Mouse (Mus musculus): ENCODE results near the gene Siva1.
A peak's percentile ranks its signal among the peaks of the same experiment; 100 is the strongest.

Gene Siva1

DNA sequence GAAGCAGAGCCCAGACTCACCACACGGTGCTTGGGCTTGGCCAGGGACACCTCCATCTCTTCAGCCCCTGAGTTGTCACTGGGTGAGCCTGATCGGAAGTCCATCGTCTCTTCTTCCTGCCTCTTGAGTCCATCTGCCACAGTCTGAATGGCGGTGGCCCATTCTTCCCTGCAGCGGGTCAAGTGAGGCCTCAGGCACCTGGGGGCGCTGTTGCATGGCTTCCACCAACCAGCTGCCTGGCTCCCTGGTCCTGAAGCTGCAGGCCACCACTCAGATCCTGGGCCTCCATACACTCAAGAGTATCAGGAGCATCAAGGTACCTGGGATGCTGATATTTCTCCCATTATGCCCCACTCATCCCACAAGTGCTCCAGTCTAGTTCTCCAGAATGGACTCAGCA lies 14.6 kb downstream of the Siva1 start:
- DNase-seq (ENCODE audit: low read depth, low spot score) = no peak

DNA sequence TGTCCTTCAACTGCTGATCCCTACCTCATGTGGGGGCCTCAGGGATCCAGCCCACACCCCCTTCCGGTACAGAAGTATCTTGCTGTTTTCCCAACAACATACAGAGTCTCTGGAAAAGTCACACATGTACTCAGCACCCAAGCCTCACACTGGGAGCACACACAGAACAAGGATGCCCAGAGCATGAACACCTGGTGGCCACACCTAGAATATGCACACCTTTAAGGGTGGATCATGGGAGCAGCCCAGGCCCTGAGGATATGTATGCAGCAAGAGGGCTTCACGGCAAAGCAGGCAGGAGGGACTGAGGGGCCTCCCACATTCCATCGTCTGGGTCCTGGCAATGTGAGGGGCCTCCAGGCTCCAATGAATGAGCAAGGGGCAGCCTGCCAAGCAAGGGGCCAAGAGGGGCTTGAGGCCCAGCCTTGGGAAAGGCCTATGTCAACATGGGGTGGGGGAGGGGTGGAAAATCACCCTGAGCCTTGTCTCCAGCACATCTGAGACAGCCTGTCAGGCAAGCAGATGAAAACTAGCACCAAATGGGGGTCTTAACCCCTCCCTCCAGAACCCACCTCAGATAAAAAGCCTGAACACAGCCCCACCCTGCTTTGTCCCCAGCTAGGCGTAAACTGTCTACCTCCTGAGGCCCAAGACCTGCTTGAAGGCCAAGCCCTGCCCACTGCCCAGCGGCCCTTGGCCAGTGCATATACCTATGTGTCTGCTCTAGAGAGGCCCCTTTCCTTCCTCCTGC lies 16.3 kb downstream of the Siva1 start:
- no peak for DNase-seq (ENCODE audit: low read depth, low spot score)

DNA sequence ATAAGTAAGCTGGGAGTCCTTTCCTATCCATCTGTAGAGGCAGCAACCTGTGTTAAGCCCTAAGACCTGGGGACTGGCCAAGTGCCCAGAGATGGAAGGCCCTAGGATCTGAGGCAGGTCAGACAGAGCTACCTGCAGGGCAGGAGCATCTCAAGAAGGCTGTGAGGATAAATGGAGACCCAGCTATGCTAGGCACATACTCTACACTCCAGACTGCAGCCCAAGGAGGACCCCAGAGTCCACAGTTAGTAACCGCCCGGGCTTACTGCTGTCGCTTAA lies 16.8 kb downstream of the Siva1 start:
- DNase-seq (ENCODE audit: low read depth, low spot score) = no peak

DNA sequence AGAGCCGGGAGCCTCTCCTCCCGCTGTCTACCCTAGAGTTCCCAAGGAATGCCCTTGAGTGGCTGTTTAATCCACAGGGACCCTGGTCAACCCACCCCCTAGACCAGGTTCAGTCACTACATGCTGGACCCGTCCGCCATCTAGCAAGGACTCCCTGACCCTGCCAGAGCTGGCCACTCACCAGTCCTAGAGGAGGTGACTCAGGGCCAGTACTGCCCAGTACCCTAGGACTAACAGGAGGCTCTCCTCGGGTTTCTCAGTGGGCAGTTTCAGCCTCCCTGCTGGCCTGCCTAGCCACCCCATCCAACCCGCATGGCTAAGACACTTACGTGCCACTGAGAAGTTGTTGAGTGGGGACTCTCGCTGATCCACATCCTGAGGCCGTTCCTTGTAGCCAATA lies 17.4 kb downstream of the Siva1 start:
- DNase-seq (ENCODE audit: low read depth, low spot score) = no peak

DNA sequence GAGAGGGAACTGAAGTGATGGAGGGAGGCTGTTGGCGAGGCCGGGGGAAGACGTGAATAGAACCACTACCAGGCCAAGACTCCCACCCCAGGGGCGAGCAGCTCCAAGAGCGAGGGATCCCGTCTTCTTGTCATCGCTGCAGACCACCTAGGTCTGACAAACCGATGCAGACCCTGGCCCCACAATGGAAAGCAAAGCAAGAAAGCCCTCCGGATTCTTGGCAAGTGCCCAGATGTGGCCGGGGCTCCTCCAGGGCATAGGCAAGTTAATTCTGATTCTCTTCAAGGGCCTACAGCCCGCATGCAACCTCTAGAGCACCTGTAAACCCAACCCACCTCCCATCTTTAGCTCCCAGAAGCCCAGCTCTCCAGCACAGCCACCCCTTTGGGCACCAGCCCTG lies 18.8 kb downstream of the Siva1 start:
- no peak for DNase-seq (ENCODE audit: low read depth, low spot score)

DNA sequence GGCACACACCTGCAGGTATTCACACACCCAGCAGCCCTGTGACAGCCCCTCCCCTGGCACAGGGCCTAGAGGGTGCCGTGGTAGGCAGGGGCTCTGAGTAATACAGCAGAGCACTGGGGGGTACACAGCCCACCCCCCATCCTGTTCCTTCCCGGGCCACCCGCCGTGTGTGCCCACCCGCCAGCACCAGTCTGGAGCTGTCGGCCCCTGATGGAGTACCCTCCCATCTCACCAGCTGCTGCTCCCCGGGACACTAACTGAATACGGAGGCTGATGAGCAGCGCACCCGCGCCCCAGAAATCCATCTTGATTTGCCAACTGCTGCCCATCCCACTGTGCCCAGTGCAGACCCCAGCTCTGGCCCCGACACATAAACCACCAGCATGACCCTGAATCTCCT lies 19.2 kb downstream of the Siva1 start:
- no peak for DNase-seq (ENCODE audit: low read depth, low spot score)

DNA sequence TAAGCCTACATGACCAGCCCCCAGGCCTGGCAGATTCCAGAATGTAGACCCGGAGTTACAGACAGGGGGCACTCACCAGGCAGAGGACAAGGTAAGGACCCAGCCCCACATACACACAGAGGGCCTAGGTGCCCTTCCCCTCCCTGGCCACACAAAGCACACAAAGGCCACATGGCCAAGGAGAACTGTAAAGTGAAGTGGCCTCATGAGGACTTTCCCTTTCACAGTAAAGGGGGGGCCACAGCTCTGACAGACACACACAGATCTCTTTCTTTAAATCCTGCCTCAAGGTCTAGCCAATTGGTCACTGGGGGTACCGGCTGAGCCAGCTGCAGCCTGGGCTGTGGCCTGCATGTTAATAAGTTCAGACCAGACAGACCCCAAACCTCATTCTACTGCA lies 19.6 kb downstream of the Siva1 start:
- DNase-seq (ENCODE audit: low read depth, low spot score) = no peak

DNA sequence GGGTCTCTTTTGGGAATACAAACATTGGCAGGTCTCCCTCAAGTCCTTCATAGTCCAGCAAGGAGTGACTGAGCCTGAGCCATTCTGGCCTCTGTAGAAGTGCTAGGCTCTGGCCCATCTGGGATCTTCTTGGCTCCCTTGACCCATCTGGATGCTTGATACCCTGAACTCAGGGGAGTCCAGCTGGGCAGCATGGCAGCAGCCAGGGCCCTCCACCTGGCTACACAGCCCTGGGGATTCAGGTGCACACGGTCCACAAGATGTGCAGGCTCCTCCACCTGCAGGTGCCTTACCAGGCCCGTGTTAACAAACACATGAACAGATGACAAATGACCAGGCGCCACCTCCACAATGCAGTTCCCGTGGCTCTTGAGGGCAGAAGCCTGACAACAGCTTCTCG lies 20.2 kb downstream of the Siva1 start:
- no peak for DNase-seq (ENCODE audit: low read depth, low spot score)

DNA sequence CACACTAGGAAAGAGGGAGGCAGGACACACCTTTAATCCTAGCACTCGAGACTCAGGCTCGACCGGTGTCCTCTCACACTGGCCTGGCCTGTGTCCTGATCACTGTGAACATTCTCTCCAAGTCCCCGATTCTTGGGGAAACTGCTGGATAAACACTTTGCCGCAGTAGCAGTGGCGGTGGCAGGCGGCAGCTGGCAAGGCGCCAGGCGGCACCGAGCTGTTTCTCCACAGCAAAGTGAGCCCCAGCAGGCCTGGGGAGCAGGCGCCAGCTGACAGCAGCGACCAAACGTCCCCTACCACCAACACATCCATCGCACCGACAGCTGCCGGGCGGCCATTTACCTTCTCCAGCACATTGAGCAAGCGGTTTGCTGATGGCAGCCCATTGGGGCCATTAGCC lies 21.0 kb downstream of the Siva1 start:
- no peak for DNase-seq (ENCODE audit: low read depth, low spot score)

DNA sequence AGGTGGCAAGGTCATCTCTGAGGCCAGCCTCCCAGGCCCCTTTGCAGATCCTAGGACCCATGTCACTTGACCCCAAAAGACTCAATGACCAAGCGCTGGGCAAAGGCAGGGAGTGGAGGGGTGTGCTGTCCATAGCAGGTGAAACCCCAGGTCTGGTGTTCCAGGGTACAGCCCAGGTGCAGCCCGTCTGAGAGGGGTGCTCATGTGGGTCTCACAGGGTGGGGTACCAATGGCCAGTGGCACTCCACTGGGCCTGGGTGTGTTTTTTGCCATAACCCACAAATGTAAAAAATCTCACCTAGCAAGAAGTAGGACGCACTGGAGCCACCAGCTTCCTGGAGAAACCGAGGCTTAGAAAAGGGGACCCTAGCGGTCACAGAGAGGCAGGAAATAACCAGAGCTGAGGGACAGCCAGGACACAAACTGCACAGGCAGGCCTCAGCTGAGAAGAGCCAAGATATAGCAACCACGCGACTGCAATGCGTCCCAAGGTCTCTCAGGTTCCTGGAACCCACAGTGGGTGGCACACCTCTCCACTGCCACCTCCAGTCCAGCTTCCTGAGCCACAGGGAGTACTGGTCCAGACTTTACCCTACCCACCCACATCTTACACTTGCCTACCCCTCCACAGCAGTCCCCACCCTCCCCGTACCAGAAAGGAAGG lies 21.5 kb downstream of the Siva1 start:
- no peak for DNase-seq (ENCODE audit: low read depth, low spot score)

DNA sequence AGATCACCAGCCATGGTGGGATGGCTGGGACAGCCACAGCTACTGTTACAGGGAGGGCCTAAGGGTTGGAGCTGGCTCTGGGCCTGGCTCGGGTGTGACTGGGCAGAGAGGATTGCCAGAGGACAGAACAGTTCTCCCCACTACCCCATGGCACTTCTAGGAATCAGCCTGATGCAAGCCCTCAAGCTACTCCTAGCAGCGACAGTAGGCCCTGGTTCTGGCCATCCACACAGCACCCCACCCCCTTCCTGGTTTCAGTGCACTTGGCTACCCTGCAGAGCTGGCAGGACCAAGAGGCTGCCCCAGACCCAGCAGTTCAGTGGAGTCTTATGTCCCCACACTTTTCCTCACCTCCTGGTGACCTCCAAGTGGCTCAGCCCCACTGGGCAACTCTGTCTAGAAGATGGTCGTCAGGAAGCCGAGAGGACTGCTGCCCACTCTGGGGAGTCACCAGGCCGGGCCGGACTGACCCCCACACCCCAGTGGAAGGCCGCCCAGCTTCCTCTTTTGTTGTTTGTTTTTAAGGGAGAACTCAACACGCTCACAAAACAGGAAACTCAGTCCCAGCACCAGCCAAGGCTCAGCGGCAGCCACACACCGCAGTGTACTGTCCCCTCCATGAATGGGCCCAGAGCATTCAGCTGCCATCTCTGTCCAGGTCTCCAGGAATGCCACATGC lies 23.3 kb downstream of the Siva1 start:
- DNase-seq (ENCODE audit: low read depth, low spot score) = no peak

DNA sequence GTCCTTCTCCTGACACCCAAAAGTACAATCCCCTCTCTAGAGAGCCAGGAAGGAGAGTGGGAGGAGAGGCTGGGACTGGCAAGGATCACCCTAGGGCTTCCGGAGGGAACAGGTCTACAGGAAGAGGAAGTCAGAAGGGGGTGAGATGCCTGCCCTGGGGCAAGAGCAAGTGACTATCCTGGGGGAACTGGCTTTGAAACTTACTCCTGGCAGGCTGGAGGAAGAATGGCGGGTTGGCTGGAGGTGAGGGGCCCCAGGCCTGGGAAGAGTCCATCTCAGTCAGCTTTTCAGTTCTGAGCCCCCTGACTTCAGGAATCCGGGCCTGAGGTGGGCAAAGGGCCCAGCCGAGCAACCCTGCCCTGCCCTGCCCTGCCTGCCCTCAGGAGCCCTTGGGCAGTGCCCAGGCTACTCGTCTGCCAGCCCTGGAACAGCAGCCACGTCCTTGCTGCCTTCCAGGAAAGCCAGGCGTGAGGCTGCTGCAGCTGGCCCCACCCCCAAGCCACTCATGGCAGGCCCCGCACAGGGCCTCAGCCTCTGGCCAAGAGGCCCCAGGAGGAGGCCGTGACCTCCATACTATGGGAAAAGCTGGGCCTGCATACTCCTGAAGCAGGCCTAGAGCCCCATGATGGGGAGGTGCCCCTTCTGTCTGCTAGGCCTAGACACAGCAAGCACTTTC lies 26.4 kb downstream of the Siva1 start:
- DNase-seq (ENCODE audit: low read depth, low spot score) = no peak

DNA sequence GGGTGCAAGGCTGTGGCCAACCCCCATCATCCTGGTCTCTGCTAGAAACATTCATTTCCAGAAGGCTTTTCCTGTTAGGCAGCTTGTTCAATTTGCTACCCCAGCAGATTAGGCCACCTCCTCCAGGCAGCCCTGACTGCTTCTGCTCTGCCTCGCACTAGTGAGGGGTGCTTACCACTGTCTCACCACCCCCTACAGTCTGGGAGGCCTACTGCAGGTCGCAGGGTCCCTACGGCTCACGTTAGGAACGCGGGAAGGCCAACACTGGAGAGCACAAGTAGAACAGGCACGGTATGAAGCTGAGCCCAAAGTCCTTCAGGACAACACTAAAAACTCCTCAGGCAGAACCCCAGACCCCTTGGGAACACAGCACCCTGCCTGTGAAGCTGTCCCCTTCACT lies 27.4 kb downstream of the Siva1 start:
- DNase-seq (ENCODE audit: low read depth, low spot score) = no peak

DNA sequence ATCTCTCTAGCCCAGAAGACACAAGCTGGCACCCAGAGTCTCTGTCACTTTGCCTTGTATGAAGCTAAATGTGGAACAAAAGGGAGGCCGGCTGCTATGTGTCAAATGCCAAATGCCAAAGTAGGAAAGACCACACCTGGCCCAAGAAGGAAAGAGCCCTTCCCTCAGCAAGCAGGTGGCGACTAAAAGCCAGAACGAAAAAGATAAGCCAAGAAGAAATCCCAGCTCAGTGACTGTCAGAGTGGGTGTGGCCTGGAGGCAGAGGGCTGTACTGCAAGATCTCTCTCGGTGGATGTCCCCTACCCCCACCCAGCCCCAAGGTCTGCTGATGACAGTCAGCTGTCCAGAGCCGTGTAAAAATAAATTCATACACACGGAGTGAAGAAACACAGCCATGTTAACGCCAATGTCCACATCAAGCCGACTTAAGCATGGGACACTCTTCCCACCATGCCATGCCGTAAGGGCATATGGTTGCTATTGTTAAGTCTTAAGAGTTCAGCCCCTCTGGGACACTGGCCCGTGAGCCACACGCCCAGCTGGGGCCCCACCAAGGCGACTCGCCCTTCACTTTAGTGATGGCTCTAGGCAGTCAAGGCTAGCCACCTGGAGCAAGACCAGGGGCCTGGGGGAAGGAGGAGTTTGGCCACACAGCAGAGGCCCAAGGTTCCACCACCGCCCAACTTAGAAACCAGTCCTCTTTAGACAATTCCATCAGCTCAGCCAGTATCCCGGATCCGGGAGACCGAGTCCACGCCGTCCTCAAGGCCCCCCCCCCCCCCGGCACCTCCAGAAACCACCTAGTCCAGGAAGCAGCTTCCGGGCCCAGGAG lies 28.5 kb downstream of the Siva1 start:
- no peak for DNase-seq (ENCODE audit: low read depth, low spot score)

DNA sequence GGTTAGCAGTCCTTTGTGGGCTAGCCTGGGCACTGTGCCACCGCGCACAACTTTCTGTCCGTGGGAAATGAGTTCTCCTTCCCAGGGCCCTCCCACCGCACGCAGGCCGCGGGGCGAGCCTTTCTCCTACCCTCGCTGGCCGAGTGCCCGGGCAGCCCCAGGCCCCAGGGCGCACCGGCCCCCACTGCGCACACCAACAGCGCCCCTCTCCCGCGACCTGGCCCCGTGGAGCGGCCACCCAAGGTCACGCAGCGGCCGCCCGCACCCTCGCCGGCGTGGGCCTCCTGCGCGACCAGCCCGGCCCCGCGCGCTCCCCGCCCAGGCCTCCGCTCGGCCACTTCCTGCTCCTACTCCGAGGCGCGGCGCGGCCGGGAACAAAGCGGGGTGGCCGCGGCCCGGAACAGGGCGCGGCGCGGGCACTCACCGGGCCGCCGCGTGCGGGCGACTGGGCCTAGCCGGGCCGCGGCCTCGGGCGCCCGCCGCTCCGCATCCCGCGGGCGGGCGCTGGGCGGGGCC lies 29.2 kb downstream of the Siva1 start:
- DNase-seq (ENCODE audit: low read depth, low spot score) = no peak

DNA sequence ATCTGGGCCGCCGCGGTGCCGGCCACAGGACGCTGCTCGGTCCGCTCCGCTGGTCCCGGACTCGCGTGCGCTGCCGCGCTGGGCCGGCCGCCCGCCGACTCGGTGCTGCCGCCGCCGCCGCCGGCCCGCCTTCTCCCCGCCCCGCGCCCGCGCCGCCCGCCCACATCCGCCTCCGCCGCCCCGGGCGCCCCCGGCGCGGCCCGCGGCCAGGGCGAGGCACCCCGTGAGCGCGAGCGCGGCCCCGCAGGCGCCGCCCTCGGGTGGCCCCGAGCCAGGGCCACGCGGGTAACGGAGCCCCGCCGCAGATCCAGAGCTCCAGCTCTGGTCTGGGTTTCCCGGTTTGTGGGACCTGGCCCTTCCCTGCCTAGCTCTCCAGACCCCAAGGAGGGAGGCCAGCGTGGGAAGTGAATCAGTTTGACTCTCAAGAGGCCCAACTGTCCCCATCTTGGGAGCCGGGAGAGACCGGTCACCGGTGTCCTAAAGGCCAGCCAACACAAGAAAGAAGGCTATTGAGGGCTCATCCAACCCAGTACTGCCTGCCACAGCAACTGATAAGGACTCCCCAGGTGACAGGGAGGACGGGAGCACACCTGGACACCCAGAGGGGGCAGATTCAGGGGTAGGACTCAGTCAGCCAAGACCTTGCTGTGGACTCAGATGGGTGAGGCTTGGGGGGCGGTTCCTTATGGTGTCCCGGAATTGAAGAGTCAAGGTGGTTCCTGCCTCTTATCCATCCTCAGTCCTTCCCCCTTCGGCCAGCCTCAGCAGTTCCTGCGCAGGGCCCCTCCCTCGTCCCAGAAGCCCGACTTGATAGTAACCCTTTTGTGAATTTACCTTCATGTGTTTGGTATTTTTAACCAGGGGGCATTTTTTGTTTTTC lies 29.9 kb downstream of the Siva1 start, which contains the start of gene Akt1:
TSS of gene Akt1 (minus strand) at position 753 of the 880 bp plus-strand sequence.
- DNase-seq (ENCODE audit: low read depth, low spot score) = no peak

DNA sequence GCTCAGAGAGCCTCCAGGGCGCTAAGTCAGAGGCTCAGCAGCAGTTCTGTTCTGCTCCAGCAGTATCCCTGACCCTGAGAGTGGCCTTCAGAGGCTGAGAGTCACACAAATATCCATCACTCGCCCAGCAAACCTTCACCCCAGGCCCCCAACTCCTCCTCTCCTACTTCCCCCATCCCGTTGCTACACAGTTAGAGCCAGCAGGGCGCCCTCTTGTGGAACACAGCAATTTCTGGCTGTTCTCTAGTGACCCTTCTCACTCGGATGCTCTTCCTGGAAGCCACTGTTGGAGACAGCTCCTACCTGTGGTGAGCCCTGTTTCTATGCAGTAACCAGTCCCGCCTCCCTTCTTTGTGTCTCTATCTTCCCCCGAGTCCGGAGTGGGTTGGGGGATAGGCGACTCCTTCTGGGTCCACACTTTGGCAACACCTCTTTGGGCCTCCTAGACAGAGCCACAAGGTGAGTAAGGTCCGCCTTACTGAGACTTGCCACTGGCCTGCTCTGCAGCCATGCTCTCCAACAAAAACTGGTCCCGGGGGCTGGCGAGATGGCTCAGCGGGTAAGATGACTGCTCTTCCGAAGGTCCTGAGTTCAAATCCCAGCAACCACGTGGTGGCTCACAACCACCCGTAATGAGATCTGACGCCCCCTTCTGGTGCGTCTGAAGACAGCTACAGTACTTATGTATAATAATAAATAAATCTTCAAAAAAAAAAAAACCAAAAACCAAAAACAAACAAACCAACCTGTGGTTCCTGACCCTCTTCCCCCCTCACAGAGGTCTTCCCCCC lies 31.0 kb downstream of the Siva1 start:
- DNase-seq (ENCODE audit: low read depth, low spot score) = peak; percentile 80

DNA sequence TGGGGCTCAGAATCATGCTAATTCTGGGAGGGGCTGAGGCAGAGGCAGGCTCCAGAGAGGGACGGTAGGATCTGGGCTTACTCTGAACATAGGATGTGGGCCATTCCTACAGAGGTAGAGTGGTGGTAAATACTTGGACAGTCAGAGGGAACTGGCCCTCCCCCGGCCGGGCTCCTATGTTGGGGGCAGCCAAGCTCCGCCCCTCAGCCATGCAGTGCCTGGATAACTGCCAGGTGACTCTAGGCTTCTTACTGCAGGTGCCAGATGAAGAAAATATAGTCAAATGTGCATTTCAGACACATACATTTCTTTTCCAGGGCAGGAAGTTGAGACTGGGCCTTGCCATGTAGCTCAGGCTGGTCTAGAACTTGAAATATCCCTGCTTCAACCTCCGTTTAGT lies 32.6 kb downstream of the Siva1 start:
- DNase-seq (ENCODE audit: low read depth, low spot score) = no peak

DNA sequence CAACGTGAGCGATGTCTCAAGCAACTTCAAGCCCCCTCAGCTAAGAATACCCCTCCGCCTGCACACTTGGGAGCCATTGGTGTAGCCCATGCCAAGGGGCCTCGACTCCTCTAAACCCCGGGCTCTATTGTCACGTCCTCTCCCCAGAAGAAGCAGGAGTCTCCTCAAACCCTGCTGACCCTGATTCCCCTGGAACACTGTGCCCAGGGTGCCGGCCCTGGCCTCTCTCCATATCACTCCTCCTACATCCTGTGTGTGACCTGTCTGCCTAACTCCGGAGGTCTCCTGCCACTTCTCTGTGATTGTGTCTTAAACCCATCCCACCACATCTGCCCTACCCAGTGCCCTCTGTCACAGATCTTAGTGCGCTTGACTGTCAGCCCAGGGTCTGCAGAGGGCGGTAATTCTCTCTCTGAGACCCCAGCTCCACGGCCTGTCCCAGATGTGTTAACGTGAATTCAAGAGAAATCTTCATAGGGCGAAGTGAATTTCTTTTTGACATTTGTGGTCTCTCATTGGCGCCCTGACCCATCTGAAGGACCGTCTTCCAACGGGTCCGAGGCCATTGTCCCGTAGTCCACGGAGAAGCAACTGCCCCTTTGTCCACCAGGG lies 33.6 kb downstream of the Siva1 start:
- no peak for DNase-seq (ENCODE audit: low read depth, low spot score)
